Mouse (Mus musculus): ENCODE measurements at regions not wholly inside any gene's neighbourhood (a gene's known extent, or its start where the extent isn't known, plus 50 kb on each side); places are given as distances from the start of the nearest gene placed in this dataset.

GRCm38 (mm10) chr1:42606251-42606650 lies 89.3 kb upstream of the Pou3f3 start:
- TF ChIP-seq MYOD1 (IDR thresholded peaks at IDR 0.05; ENCODE audit: control insufficient read depth, insufficient read length, low read depth) (no peak), MYOG (IDR thresholded peaks at IDR 0.05; ENCODE audit: control insufficient read depth, extremely low read depth, insufficient read length) (no peak), MAX (IDR thresholded peaks at IDR 0.05) (no peak), CTCF (IDR thresholded peaks at IDR 0.05; ENCODE audit: control insufficient read depth, insufficient read depth, insufficient read length) (no peak), USF1 (IDR thresholded peaks at IDR 0.05; ENCODE audit: low read depth) (no peak)

Measured in C2C12 (cell line).